Mouse (Mus musculus) ES-Bruce4 (cell line): ENCODE measurements at regions not wholly inside any gene's neighbourhood (a gene's known extent, or its start where the extent isn't known, plus 50 kb on each side); places are given as distances from the start of the nearest gene placed in this dataset.

Experiments
- CTCF ChIP-seq: IDR thresholded peaks from one replicate; pipeline ENCODE4 v1.8.1; 2011; ENCODE audit warnings: low read depth, low read length
- EP300 ChIP-seq: IDR thresholded peaks from 2 replicates; pipeline ENCODE4 v1.6.1; 2011; ENCODE audit warnings: low read depth, low read length; ENCODE audit not compliant: insufficient read depth
- POLR2A ChIP-seq: IDR thresholded peaks from one replicate; pipeline ENCODE4 v1.8.1; 2011; ENCODE audit warnings: low read length; ENCODE audit not compliant: insufficient read depth

DNA sequence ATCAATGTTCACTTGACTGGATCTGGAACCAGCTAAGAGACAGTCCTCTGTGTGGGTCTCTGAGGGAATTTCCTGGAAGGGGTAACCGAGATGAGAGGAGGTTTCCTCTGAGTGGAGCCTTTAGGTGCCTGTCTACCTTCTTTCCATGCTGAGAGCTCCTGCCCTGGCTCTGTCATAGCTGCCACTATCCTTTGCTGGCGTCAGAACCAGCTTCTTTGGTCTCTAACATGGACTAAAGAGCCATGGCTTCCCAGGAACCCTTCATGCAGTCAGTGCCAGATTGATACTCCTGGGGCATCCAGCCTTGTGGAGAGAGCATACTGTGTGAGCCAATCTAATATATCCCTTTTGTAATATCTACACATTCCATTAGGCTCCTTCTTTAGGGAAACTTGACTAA, 209.9 kb upstream of the Gm5148 start:
- TF ChIP-seq CTCF (no peak), POLR2A (no peak), EP300 (no peak)
